Mouse (Mus musculus) forebrain, embryonic 15.5 days (tissue): ENCODE measurements at regions not wholly inside any gene's neighbourhood (a gene's known extent, or its start where the extent isn't known, plus 50 kb on each side); places are given as distances from the start of the nearest gene placed in this dataset.

Experiments used
- ATAC-seq: fragments of 200-750 bp; cut with Nextera tagmentation; replicated peaks from 2 replicates; pipeline ENCODE4 v1.8.0; 2017; ENCODE audit warnings: mild to moderate bottlenecking, moderate TSS enrichment, moderate library complexity
- H3K27ac ChIP-seq: fragments of 300-500 bp; sonication (generic); replicated peaks from 2 replicates; pipeline ENCODE4 v1.5.1; 2015; ENCODE audit warnings: mild to moderate bottlenecking, inconsistent platforms
- H3K27me3 ChIP-seq: fragments of 300-500 bp; sonication (generic); 2 replicates; pipeline ENCODE4 v1.6.1; 2015; ENCODE audit warnings: inconsistent platforms
- H3K36me3 ChIP-seq: fragments of 300-500 bp; sonication (generic); 2 replicates; pipeline ENCODE4 v1.6.1; 2015; ENCODE audit warnings: mild to moderate bottlenecking, inconsistent platforms
- H3K4me1 ChIP-seq: fragments of 300-500 bp; sonication (generic); 2 replicates; pipeline ENCODE4 v1.6.1; 2015; ENCODE audit warnings: inconsistent platforms
- H3K4me2 ChIP-seq: fragments of 300-500 bp; sonication (generic); replicated peaks from 2 replicates; pipeline ENCODE4 v1.6.1; 2015; ENCODE audit warnings: mild to moderate bottlenecking, inconsistent platforms
- H3K4me3 ChIP-seq: fragments of 300-500 bp; sonication (generic); 2 replicates; pipeline ENCODE4 v1.5.1; 2015; ENCODE audit warnings: mild to moderate bottlenecking, inconsistent platforms
- H3K9ac ChIP-seq: fragments of 300-500 bp; sonication (generic); replicated peaks from 2 replicates; pipeline ENCODE4 v1.6.1; 2015; ENCODE audit warnings: mild to moderate bottlenecking, inconsistent platforms
- H3K9me3 ChIP-seq: fragments of 300-500 bp; sonication (generic); 2 replicates; pipeline ENCODE4 v1.6.1; 2016; ENCODE audit warnings: inconsistent platforms
- WGBS: fragments of 180-500 bp; shearing (Covaris S2); methylation state at CpG from one replicate; pipeline ENCODE4 v1.1.7; 2015; ENCODE audit warnings: mixed read lengths; 5-methylcytosine and 5-hydroxymethylcytosine counted together

DNA sequence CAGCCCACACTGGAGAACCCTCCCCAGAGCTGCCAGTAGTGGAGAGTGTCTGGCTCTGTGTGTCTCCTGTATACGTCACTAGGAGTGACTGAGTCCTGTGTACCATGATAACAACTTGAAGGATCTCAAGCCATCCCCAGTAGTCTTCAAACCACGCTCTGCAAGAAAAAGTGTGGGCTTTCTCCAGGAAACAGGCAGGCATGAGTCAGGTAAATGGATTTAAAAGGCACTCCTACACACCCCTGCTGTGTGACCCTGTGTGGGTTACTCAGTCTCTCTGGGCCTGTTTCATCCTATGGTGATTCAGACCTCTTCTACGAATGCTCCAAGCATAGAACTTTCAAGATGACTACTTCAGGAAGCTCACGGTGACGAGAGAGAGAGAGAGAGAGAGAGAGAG is 269.7 kb upstream of the Zmiz1 start:
- Histone ChIP-seq H3K4me3 (no peak overlapping the region), H3K27me3 (no peaks in the 10 kb centered on the region), H3K4me2 (no peak overlapping the region), H3K9ac (no peak overlapping the region), H3K9me3 (no peaks in the 10 kb centered on the region), H3K27ac (no peak overlapping the region), H3K4me1 (peaks cover 20% of the 10 kb centered on the region), H3K36me3 (no peaks in the 10 kb centered on the region)
- WGBS, result 89% methylated on average over 5 of the region's 5 CpGs
- ATAC-seq, result no peak

DNA sequence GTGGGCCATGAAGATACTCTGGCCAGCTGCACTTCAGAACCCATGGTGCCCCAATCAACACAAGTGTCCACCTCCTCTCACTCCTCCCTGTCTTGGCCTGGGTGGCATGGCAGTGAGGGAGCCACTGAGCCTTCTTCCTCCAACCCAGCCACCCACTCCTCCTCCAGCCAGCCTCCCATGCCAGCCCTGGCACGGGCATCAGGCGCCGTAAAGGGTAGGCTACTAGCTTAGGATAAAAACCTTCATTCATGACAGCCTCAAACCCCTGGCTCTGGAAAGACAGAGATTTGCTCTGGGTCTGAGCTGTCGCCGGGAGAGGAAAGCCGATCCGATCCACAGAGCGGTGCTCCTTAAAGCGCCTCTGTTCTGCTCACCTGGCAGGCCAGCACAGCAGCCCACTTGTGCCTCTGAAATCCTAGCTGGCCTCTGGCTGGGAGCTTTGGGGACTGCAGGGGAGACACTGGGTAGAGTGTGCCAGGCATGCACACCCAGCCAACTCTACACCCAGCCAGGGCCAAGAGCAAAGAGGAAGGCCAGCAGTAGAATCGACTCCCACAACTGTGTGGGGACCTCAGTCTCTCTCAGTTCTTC is 268.2 kb upstream of the Zmiz1 start:
- no peak overlapping the region for H3K27ac ChIP-seq
- 90% methylated on average over 10 of the region's 10 CpGs for WGBS
- no peak overlapping the region for H3K4me2 ChIP-seq
- no peaks in the 10 kb centered on the region for H3K27me3 ChIP-seq
- H3K9ac ChIP-seq, result no peak overlapping the region
- no peaks in the 10 kb centered on the region for H3K9me3 ChIP-seq
- H3K4me3 ChIP-seq, result no peak overlapping the region
- peaks cover 11% of the 10 kb centered on the region for H3K4me1 ChIP-seq
- no peak for ATAC-seq
- no peaks in the 10 kb centered on the region for H3K36me3 ChIP-seq

DNA sequence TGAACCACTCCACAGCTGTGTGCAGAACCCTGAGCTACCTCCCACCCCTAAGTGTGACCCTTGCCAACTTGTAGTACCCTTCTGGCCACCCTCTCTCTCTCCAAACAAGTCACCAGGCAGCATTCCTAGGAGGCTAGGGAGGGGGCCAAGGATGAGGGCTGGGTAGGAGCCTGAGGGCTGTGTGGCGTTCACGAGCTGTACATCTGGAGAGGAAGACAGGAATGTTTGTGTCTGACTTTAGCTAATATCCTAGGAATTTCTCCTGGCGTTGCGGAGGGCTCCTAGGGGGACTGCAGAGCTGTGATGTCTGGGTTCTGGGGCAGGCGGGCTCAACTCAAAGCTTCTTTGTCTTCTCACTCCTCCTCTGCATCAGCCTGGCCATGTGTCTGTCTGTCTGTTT is 262.2 kb upstream of the Zmiz1 start:
- H3K4me2 ChIP-seq, result no peak overlapping the region
- H3K36me3 ChIP-seq, result no peaks in the 10 kb centered on the region
- no peak overlapping the region for H3K9ac ChIP-seq
- no peak for ATAC-seq
- WGBS, result 77% methylated on average over 5 of the region's 5 CpGs
- no peak overlapping the region for H3K27ac ChIP-seq
- H3K27me3 ChIP-seq, result no peaks in the 10 kb centered on the region
- H3K9me3 ChIP-seq, result no peaks in the 10 kb centered on the region
- H3K4me1 ChIP-seq, result peaks cover 10% of the 10 kb centered on the region
- no peak overlapping the region for H3K4me3 ChIP-seq

DNA sequence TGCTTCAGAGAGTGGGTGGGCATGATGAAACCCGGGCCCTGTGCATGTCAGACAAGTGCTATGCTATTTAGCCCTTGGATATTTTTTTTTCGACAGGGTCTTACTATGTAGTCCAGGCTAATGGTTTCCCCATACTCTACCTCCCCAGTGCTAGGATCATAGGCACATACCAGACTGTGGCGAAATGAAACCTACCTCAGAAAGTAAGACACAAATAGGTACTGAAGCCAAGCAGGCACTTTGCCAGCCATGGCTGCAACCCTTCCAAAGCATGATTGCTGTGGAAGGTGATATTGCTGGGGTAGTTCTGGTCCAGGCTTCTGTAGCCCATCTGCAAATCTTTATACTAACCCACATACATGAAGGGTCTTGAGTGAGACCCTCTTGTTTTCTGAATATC is 259.1 kb upstream of the Zmiz1 start:
- Histone ChIP-seq H3K27ac (no peak overlapping the region), H3K4me2 (no peak overlapping the region), H3K36me3 (no peaks in the 10 kb centered on the region), H3K9me3 (no peaks in the 10 kb centered on the region), H3K4me1 (peaks cover 10% of the 10 kb centered on the region), H3K4me3 (no peak overlapping the region), H3K9ac (no peak overlapping the region), H3K27me3 (no peaks in the 10 kb centered on the region)
- 90% methylated on average over 3 of the region's 3 CpGs for WGBS
- no peak for ATAC-seq

DNA sequence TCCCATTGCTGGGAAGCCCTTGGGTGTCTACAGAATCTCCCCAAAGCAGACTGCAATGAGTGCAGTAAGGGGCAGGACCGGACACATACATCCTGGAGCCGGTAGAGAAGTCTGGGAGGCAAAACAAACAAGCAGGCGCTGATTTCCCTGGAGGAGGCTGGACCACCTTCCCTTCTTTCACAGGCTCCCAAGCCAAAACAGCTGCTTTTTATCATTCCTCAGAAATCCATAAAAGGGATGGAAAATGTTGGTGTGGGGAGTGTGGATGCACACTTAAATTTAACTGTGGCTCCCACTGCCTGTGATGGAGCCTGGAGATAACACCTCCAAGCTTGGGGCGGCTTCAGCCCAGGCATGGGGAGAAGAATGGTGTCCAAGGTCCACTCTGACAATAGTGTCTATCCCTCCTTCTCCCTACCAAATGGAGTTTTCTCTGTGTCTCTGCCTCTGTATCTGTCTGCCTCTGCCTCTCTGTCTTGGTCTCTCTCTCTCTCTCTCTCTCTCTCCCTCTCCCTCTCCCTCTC is 258.3 kb upstream of the Zmiz1 start:
- Histone ChIP-seq H3K4me1 (peaks cover 10% of the 10 kb centered on the region), H3K4me2 (no peak overlapping the region), H3K9ac (no peak overlapping the region), H3K27ac (no peak overlapping the region), H3K4me3 (no peak overlapping the region), H3K27me3 (no peaks in the 10 kb centered on the region), H3K9me3 (no peaks in the 10 kb centered on the region), H3K36me3 (no peaks in the 10 kb centered on the region)
- ATAC-seq, result no peak
- 88% methylated on average over 4 of the region's 4 CpGs for WGBS

DNA sequence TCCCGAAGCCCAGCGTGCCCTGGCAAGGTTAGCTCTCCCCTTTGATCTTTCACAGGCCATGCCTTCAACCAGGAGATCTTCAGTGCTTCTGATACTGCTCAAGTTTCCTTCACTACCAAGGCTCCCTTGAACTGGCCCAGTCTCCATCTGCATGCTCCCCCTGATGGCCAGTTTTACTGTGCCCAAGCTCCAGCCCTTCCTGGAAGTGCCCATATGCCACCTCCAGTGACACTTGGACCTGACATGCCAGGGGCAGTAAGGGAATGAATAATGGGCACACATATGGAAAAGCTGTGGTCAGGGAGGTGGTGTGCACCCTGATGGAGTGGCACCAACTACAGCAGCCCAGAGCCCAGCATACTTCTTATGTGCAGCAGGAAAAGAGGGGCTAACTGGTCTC is 256.7 kb upstream of the Zmiz1 start:
- WGBS, result 93% methylated on average over 2 of the region's 2 CpGs
- H3K4me1 ChIP-seq, result peaks cover 10% of the 10 kb centered on the region
- no peaks in the 10 kb centered on the region for H3K36me3 ChIP-seq
- no peak overlapping the region for H3K27ac ChIP-seq
- no peak overlapping the region for H3K4me2 ChIP-seq
- no peak for ATAC-seq
- H3K27me3 ChIP-seq, result no peaks in the 10 kb centered on the region
- H3K4me3 ChIP-seq, result no peak overlapping the region
- no peak overlapping the region for H3K9ac ChIP-seq
- no peaks in the 10 kb centered on the region for H3K9me3 ChIP-seq

DNA sequence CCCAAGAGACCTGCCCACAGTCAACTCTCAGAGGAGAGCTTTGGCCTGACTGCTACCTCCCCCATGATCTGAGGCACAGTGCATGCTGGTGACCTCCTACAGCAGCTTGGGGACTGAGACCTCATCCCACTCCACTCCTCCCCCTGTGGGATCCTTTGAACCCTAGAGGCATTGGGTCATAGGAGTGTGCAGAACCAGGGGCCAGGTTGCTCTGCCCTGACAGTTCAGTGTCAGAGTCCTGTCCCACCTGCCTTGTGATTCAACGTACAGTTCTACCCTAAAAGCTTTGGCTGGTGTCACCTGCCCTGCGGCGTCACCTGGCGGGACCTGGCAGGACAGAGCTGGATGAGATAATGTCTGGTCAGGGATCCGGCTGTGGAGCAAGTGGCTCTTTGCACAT is 254.9 kb upstream of the Zmiz1 start:
- 95% methylated on average over 5 of the region's 5 CpGs for WGBS
- Histone ChIP-seq H3K4me1 (peaks cover 10% of the 10 kb centered on the region), H3K4me3 (no peak overlapping the region), H3K9ac (no peak overlapping the region), H3K4me2 (no peak overlapping the region), H3K27me3 (no peaks in the 10 kb centered on the region), H3K36me3 (no peaks in the 10 kb centered on the region), H3K9me3 (no peaks in the 10 kb centered on the region), H3K27ac (no peak overlapping the region)
- ATAC-seq, result no peak

DNA sequence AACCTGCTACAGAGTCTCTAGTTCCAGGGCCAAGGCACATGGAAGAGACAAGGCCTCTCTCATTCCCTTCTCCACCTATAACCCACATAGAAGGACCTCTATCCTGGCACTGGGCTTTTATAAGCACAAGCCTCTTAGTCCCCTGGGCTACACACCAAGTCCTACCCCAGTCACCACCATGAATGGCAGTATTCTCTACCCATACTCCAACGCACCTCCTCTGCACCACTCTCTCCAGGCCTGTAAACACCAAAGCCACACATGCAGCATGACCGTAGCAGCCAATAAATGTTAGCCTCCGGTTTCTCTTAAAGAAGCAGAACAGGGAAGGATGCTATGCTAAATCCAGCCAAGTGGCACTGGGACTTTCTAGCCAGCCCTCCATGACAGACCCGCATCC is 252.1 kb upstream of the Zmiz1 start:
- Histone ChIP-seq H3K27me3 (no peaks in the 10 kb centered on the region), H3K9me3 (no peaks in the 10 kb centered on the region), H3K4me3 (no peak overlapping the region), H3K4me2 (no peak overlapping the region), H3K9ac (no peak overlapping the region), H3K36me3 (no peaks in the 10 kb centered on the region), H3K27ac (no peak overlapping the region), H3K4me1 (no peaks in the 10 kb centered on the region)
- no peak for ATAC-seq
- 84% methylated on average over 4 of the region's 4 CpGs for WGBS

DNA sequence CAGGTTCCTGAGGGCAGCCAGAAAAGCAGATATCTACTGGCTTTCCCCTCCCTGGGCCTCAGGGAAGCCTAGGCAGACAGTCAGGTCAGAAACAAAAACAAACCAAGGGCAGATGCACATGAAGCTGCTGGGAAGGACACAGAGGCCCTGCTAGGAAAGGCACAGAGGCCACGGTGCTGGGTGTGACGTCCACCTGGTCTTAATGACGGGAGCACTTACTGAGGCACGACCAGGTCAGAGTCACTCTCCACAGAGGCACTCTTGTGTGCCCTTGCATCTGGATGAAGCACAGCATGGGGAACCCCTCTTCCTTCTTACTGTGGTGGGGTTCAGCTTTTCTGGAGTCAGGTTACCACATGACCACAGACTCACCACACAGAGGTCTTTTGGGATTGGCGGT is 251.6 kb upstream of the Zmiz1 start:
- H3K9ac ChIP-seq, result no peak overlapping the region
- no peaks in the 10 kb centered on the region for H3K9me3 ChIP-seq
- no peak for ATAC-seq
- no peak overlapping the region for H3K4me2 ChIP-seq
- 87% methylated on average over 5 of the region's 5 CpGs for WGBS
- H3K27ac ChIP-seq, result no peak overlapping the region
- no peaks in the 10 kb centered on the region for H3K27me3 ChIP-seq
- no peaks in the 10 kb centered on the region for H3K4me1 ChIP-seq
- no peak overlapping the region for H3K4me3 ChIP-seq
- H3K36me3 ChIP-seq, result no peaks in the 10 kb centered on the region

DNA sequence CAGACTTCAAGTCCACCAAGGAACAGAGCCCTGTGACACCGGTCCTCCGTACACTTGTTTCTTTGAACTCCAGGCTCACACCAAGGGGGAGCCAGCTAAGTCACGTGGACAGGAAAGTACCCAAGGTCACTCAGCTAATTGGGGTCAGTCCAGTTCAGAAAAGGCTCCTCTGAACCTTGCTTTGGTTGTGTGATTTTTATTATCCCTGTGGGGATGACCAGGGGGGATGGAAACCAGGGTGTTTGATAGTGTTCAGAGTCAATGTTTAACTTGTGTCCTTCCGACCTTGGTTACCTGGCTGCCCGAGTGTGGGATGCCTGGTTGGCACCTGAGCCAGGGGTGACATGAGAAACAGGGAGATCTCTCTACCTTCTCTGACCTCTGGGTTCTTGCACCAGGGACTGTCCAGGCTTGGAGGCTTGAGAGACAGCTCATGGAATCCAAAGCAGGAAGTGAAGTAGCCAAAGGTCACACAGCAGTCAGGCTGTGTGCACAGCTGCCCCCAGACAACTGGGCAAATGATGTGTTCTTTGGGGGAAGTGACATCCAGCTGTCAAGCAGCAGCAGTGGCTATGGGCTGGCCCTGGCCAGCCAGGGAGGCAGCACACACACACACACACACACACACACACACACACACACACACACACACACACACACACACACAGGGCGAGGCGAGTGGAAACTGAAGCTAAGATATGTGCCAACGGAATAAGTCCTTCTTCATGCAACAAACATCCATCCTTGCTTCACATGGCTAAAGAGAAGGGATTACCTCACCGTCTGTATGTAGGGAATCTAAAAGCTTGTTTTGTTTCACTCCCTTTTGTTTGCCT is 250.5 kb upstream of the Zmiz1 start:
- Histone ChIP-seq H3K27me3 (no peaks in the 10 kb centered on the region), H3K27ac (no peak overlapping the region), H3K4me1 (no peaks in the 10 kb centered on the region), H3K4me2 (no peak overlapping the region), H3K36me3 (no peaks in the 10 kb centered on the region), H3K4me3 (no peak overlapping the region), H3K9me3 (no peaks in the 10 kb centered on the region), H3K9ac (no peak overlapping the region)
- no peak for ATAC-seq
- WGBS, result 64% methylated on average over 9 of the region's 9 CpGs

DNA sequence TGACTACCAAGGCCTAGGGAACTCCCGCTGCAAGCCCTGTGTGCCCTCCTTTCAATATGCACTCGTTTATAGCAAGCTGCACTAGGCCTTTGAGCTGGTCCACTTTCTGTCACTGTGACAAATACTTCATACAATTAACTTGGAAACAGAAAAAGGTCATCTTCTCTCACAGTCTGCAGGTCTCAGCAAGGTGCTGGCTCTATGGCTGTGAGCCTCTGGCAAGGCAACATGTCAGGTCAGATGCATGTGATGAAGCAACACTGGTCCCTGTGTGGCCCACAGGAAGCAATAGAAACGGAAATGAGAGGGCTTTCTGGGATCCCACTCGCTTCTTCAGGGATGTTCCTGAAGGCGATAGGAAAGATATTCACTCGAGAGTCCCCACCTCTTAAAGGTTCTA is 245.9 kb upstream of the Zmiz1 start:
- H3K4me3 ChIP-seq, result no peak overlapping the region
- H3K36me3 ChIP-seq, result no peaks in the 10 kb centered on the region
- no peak for ATAC-seq
- H3K9ac ChIP-seq, result no peak overlapping the region
- H3K4me2 ChIP-seq, result no peak overlapping the region
- no peaks in the 10 kb centered on the region for H3K9me3 ChIP-seq
- no peaks in the 10 kb centered on the region for H3K4me1 ChIP-seq
- WGBS, result 63% methylated on average over 6 of the region's 6 CpGs
- H3K27ac ChIP-seq, result no peak overlapping the region
- H3K27me3 ChIP-seq, result no peaks in the 10 kb centered on the region

DNA sequence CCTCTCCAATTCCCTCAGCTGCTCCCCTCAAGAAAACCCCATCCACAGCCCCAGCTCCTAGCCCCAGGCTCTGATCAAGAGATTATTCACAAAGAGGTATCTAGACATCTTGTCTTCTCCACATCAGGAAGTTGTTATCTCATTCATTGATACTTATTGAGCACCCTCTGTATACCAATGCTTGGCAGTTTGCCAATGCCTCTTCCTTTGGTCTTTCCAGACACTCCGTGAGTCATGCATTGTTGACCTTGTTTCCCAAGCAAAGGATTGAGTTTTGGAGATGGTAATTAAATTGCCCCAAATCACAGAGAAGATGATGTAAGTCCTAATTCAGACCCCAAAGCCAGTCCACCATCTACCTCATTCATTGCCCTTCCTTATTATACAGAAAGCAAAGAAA is 235.9 kb upstream of the Zmiz1 start:
- Histone ChIP-seq H3K9ac (no peak overlapping the region), H3K36me3 (no peaks in the 10 kb centered on the region), H3K9me3 (no peaks in the 10 kb centered on the region), H3K27me3 (no peaks in the 10 kb centered on the region), H3K27ac (no peak overlapping the region), H3K4me3 (no peak overlapping the region), H3K4me2 (no peak overlapping the region), H3K4me1 (peaks cover 33% of the 10 kb centered on the region)
- ATAC-seq, result no peak
- WGBS, result 58% methylated on average over 1 of the region's 1 CpGs

DNA sequence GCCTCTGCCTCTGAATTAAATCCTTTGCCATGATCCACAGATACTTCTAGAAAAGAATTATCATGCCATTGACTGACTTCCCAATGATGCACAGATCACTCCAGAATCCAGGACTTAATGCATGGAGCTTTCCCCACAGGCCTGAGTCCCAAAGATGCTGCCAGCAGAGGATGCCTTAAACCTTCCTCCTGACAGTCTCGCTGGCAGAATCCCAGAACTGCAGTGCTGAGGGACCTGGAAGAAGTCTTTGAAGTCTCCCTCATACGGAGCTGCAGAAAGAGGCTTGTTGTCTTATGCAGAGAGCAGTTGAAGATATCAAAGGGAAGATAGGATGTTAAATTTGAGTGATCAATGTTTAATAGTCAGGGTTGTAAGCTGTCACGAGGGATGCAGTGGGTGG is 233.8 kb upstream of the Zmiz1 start:
- no peaks in the 10 kb centered on the region for H3K27me3 ChIP-seq
- H3K4me1 ChIP-seq, result peaks cover 49% of the 10 kb centered on the region
- peak overlapping the region; percentile 93 for H3K27ac ChIP-seq
- no peak overlapping the region for H3K4me2 ChIP-seq
- H3K9ac ChIP-seq, result no peak overlapping the region
- H3K4me3 ChIP-seq, result no peak overlapping the region
- ATAC-seq, result no peak
- 49% methylated on average over 3 of the region's 3 CpGs for WGBS
- no peaks in the 10 kb centered on the region for H3K36me3 ChIP-seq
- H3K9me3 ChIP-seq, result no peaks in the 10 kb centered on the region
